Mouse (Mus musculus): ENCODE results near the gene Msx3. TPM values are rescaled to one million over a fixed set of nuclear protein-coding genes. Genes with fewer than 3 reads are reported as not detected.

Msx3 gene
- not detected in 2 replicates for polyA plus RNA-seq (2015; fragmentation: Nextera tagmentation; extraction: Ambion mirVana)

DNA sequence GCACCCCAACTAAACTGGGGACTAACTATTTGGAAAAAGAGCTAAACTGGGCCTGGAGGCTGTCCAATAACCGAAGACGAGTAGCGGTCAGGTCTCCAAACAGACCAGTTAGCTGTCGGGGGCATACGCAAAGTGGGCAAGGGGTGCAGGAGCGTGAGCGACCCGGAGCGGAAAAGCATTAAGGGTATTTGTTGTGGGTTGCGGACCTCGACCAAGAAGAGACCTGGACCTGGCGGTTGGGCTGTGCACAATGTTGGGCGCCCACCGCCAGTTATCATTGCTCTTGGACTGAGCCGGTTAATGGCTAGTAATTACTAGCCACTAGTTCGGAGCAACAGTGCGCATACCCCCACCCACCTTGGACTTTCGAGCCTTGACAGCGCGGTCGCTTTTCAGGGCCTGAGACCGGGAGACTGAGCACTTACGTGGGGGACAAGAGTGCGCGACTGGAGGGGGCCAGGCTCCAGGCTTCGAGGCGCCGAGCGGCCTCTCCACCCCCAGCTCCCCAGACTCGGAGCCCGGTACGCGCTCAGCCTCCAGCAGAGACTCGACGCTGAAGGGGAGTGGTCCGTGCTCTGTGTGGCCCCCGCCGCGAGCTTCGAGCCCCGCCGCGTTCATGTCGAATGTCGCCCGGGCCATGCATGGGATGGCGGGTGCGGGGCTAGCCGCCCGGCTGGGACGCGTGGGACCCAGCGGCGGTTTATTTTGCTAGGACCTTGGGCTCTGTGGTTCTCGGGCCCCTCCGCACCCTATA is at the start of gene Msx3:
Msx3 (minus strand) TSS at position 729 of the 754 bp plus-strand sequence.
- under 1% methylated on average over 56 of the region's 56 CpGs for WGBS
- H3K9ac ChIP-seq: no peak within 1 kb of the TSS
- peak within 1 kb of the TSS; percentile 42 for H3K4me3 ChIP-seq (replicated peaks)
- peak; percentile 14; the same call in 1 of the 2 replicates for ATAC-seq (ENCODE audit: insufficient read depth, low FRiP score, low read depth)
- peaks cover 22% of the 10 kb centered on the region for H3K4me1 ChIP-seq
- no peaks in the 10 kb centered on the region for H3K36me3 ChIP-seq
- no peaks in the 10 kb centered on the region for H3K9me3 ChIP-seq
- H3K4me2 ChIP-seq: peak within 1 kb of the TSS; percentile 87
- no peak within 1 kb of the TSS for H3K27ac ChIP-seq
- peaks cover 94% of the 10 kb centered on the region for H3K27me3 ChIP-seq (replicated peaks)

DNA sequence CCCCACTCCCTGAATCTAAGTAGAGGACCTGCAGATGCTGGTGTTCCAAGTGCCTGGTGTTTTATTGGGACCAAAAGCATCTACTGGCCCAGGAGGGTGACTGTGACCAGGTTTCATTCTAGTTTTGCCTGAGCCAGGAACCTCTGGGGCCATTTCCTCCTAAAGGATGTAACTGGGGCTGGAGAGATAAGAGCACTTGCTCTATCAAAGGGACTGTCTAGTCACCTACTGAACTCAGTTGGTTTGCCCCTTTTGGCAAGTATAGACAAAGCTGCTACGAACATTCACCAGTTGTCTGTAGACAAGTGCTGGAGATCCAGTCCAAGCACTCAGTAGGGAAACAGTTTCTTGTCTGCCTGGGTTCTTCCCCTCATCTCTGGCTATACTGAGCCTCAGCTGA is 49.6 kb upstream of the Msx3 start:
- 75% methylated on average over 1 of the region's 1 CpGs for WGBS
- Histone ChIP-seq H3K27ac (no peak overlapping the region), H3K36me3 (no peaks in the 10 kb centered on the region), H3K4me1 (peaks cover 16% of the 10 kb centered on the region), H3K4me2 (no peak overlapping the region), H3K4me3 (replicated peaks) (no peak overlapping the region), H3K27me3 (replicated peaks) (no peaks in the 10 kb centered on the region), H3K9ac (no peak overlapping the region), H3K9me3 (no peaks in the 10 kb centered on the region)
- no peak for ATAC-seq (ENCODE audit: insufficient read depth, low FRiP score, low read depth)

GRCm38 (mm10) chr7:140096055-140096454 is 47.2 kb upstream of the Msx3 start:
- Histone ChIP-seq H3K4me3 (replicated peaks) (no peak overlapping the region), H3K4me1 (0 out of 2 replicates have a peak, but pooled peaks cover 1% of the 10 kb centered on the region), H3K9ac (no peak overlapping the region), H3K4me2 (no peak overlapping the region), H3K9me3 (no peaks in the 10 kb centered on the region), H3K27ac (no peak overlapping the region), H3K36me3 (no peaks in the 10 kb centered on the region), H3K27me3 (replicated peaks) (no peaks in the 10 kb centered on the region)
- ATAC-seq (ENCODE audit: insufficient read depth, low FRiP score, low read depth): no peak

GRCm38 (mm10) chr7:140095556-140095955 is 46.7 kb upstream of the Msx3 start:
- H3K36me3 ChIP-seq: no peaks in the 10 kb centered on the region
- H3K4me2 ChIP-seq: no peak overlapping the region
- no peaks in the 10 kb centered on the region for H3K27me3 ChIP-seq (replicated peaks)
- no peaks in the 10 kb centered on the region for H3K9me3 ChIP-seq
- no peak overlapping the region for H3K9ac ChIP-seq
- no peak overlapping the region for H3K4me3 ChIP-seq (replicated peaks)
- ATAC-seq (ENCODE audit: insufficient read depth, low FRiP score, low read depth): no peak
- H3K27ac ChIP-seq: no peak overlapping the region
- no peaks in the 10 kb centered on the region for H3K4me1 ChIP-seq
- WGBS: 26% methylated on average over 1 of the region's 1 CpGs

- Histone ChIP-seq H3K4me1 (no peaks in the 10 kb centered on the region), H3K4me3 (replicated peaks) (no peak overlapping the region), H3K27ac (0 out of 2 replicates have a peak overlapping the region, but pooled peaks have one; percentile 8), H3K9me3 (no peaks in the 10 kb centered on the region), H3K4me2 (no peak overlapping the region), H3K36me3 (no peaks in the 10 kb centered on the region), H3K9ac (no peak overlapping the region), H3K27me3 (replicated peaks) (no peaks in the 10 kb centered on the region)
- peak; percentile 38; the same call in 1 of the 2 replicates for ATAC-seq (ENCODE audit: insufficient read depth, low FRiP score, low read depth)
- WGBS: 44% methylated on average over 5 of the region's 5 CpGs
These were observed 46.1 kb upstream of the Msx3 start for GRCm38 (mm10) chr7:140094954-140095353.

- no peak within 1 kb of the TSS for H3K9ac ChIP-seq
- H3K4me1 ChIP-seq: no peaks in the 10 kb centered on the region
- 63% methylated on average over 5 of the region's 5 CpGs for WGBS
- no peak within 1 kb of the TSS for H3K27ac ChIP-seq
- no peak within 1 kb of the TSS for H3K4me2 ChIP-seq
- no peak within 1 kb of the TSS for H3K4me3 ChIP-seq (replicated peaks)
- ATAC-seq (ENCODE audit: insufficient read depth, low FRiP score, low read depth): no peak
- H3K27me3 ChIP-seq (replicated peaks): no peaks in the 10 kb centered on the region
- H3K9me3 ChIP-seq: no peaks in the 10 kb centered on the region
- no peaks in the 10 kb centered on the region for H3K36me3 ChIP-seq
These were observed 44.1 kb upstream of the Msx3 start, which contains the start of gene Prap1 for GRCm38 (mm10) chr7:140092924-140093528. Gene Prap1 (plus strand): TSS chr7:140093395.

GRCm38 (mm10) chr7:140090601-140091000 is 41.7 kb upstream of the Msx3 start:
- Histone ChIP-seq H3K4me3 (replicated peaks) (no peak overlapping the region), H3K36me3 (no peaks in the 10 kb centered on the region), H3K27ac (peak overlapping the region; percentile 8; the same call in 1 of the 2 replicates), H3K4me2 (no peak overlapping the region), H3K27me3 (replicated peaks) (no peaks in the 10 kb centered on the region), H3K9me3 (no peaks in the 10 kb centered on the region), H3K4me1 (no peaks in the 10 kb centered on the region), H3K9ac (no peak overlapping the region)
- WGBS: 66% methylated on average over 10 of the region's 10 CpGs
- ATAC-seq (ENCODE audit: insufficient read depth, low FRiP score, low read depth): no peak

GRCm38 (mm10) chr7:140082242-140082678 is 33.4 kb upstream of the Msx3 start, which contains the start of gene Caly:
Gene Caly (minus strand): TSS chr7:140082548.
- no peak within 1 kb of the TSS for H3K4me3 ChIP-seq (replicated peaks)
- 8% methylated on average over 18 of the region's 18 CpGs for WGBS
- H3K36me3 ChIP-seq: no peaks in the 10 kb centered on the region
- H3K9me3 ChIP-seq: no peaks in the 10 kb centered on the region
- H3K27ac ChIP-seq: no peak within 1 kb of the TSS
- no peak within 1 kb of the TSS for H3K9ac ChIP-seq
- ATAC-seq (ENCODE audit: insufficient read depth, low FRiP score, low read depth): no peak
- H3K27me3 ChIP-seq (replicated peaks): peaks cover 36% of the 10 kb centered on the region
- no peak within 1 kb of the TSS for H3K4me2 ChIP-seq
- H3K4me1 ChIP-seq: 0 out of 2 replicates have a peak, but pooled peaks cover 15% of the 10 kb centered on the region

- H3K9me3 ChIP-seq: no peaks in the 10 kb centered on the region
- no peak overlapping the region for H3K9ac ChIP-seq
- H3K4me2 ChIP-seq: peak overlapping the region; percentile 50
- H3K4me3 ChIP-seq (replicated peaks): no peak overlapping the region
- peaks cover 36% of the 10 kb centered on the region for H3K27me3 ChIP-seq (replicated peaks)
- ATAC-seq (ENCODE audit: insufficient read depth, low FRiP score, low read depth): no peak
- no peaks in the 10 kb centered on the region for H3K36me3 ChIP-seq
- WGBS: 20% methylated on average over 20 of the region's 20 CpGs
- H3K27ac ChIP-seq: no peak overlapping the region
- 0 out of 2 replicates have a peak, but pooled peaks cover 15% of the 10 kb centered on the region for H3K4me1 ChIP-seq
These were observed 32.7 kb upstream of the Msx3 start for GRCm38 (mm10) chr7:140081408-140082241.

DNA sequence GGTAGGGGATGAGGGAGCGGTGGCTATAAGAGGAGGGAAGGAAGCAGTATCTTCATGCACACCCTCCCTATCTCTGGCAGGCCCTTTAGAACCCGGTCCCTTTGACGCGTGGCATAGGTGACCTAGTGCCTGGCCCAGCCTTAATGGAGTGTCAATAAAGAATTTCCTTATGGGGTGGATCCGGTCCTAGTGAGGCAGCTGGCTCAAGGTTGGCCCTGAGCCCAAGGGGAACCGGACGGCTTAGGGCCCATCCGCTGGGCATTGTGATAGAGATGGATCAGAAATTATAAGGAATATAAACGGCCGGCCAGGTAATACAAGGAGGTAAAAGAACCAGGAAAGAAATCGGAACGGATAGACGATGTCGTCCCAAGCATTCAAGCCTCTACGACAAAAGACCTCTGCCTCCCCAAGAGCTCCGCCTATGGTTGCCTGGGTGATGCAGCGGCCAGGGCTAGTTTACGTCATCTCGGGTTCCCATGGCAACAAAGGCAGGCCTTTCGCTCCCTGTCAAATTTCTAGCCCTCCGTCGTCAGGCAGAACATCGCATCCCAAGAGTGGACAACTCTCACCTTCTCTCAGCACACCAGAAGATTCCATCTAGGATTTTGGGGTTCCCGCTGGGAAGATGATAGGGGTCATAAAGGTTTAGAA is 31.7 kb upstream of the Msx3 start:
- Histone ChIP-seq H3K4me1 (0 out of 2 replicates have a peak, but pooled peaks cover 15% of the 10 kb centered on the region), H3K9ac (no peak overlapping the region), H3K4me3 (replicated peaks) (peak overlapping the region; percentile 12; the same call in 1 of the 2 replicates), H3K9me3 (no peaks in the 10 kb centered on the region), H3K27me3 (replicated peaks) (peaks cover 36% of the 10 kb centered on the region), H3K36me3 (no peaks in the 10 kb centered on the region), H3K4me2 (peak overlapping the region; percentile 50), H3K27ac (no peak overlapping the region)
- peak; percentile 47 for ATAC-seq (ENCODE audit: insufficient read depth, low FRiP score, low read depth)
- WGBS: 4% methylated on average over 24 of the region's 24 CpGs

DNA sequence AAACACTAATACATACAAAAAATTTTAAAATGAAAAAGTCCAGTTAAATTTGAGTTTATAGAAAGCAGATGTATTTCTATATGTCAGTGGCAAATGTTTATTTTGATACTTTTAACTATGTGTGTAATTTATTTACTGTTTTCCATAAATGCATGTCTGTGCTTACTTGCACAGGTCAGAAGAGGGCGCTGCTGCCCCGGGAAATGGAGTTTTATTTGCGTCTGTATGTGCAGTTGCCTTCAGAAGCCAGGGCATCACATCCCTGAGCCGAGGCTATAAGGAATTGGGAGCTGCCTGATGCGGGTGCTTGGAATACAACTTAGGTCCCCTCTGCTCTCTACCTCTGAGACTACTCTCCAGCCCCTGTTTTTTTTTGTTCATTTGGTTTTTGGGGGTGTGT is 29.8 kb upstream of the Msx3 start:
- ATAC-seq (ENCODE audit: insufficient read depth, low FRiP score, low read depth): no peak
- H3K4me3 ChIP-seq (replicated peaks): no peak overlapping the region
- no peak overlapping the region for H3K9ac ChIP-seq
- H3K4me2 ChIP-seq: no peak overlapping the region
- no peaks in the 10 kb centered on the region for H3K9me3 ChIP-seq
- H3K27ac ChIP-seq: no peak overlapping the region
- 0 out of 2 replicates have a peak, but pooled peaks cover 15% of the 10 kb centered on the region for H3K4me1 ChIP-seq
- WGBS: 6% methylated on average over 5 of the region's 5 CpGs
- H3K27me3 ChIP-seq (replicated peaks): peaks cover 36% of the 10 kb centered on the region
- no peaks in the 10 kb centered on the region for H3K36me3 ChIP-seq

Measured in stomach, embryonic 15.5 days (tissue).